Mouse (Mus musculus) lung, adult 2 months (tissue): ENCODE data around the gene Cebpb.

Source experiments
- CTCF ChIP-seq: fragments of 200-500 bp; IDR thresholded peaks from 2 replicates; pipeline ENCODE4 v1.5.1; 2011; ENCODE audit warnings: mild to moderate bottlenecking, low read length, control low read depth; ENCODE audit not compliant: insufficient read depth
- POLR2A ChIP-seq: fragments of 200-500 bp; IDR thresholded peaks from 2 replicates; pipeline ENCODE4 v1.6.1; 2011; ENCODE audit warnings: low read depth, mild to moderate bottlenecking, control low read depth, low read length, borderline replicate concordance; ENCODE audit errors: extremely low read depth

GRCm38 (mm10) chr2:167641337-167641736 is 47.4 kb upstream of the Cebpb start:
- TF ChIP-seq CTCF: peak; percentile 92
- TF ChIP-seq POLR2A: no peak
